Mouse (Mus musculus) small intestine, adult 2 months (tissue): Measurements from ENCODE around the gene Nr3c2.

Source experiments
- CTCF ChIP-seq: fragments of 200-500 bp; IDR thresholded peaks from 2 replicates; pipeline ENCODE4 v1.5.1; 2012; ENCODE audit warnings: low read depth, mild to moderate bottlenecking, control low read depth, inconsistent platforms, low read length, moderate library complexity, mixed read lengths; ENCODE audit not compliant: insufficient replicate concordance, insufficient read length; ENCODE audit errors: extremely low read depth
- POLR2A ChIP-seq: fragments of 200-500 bp; IDR thresholded peaks from 2 replicates; pipeline ENCODE4 v1.6.1; 2012; ENCODE audit warnings: low read depth, mild to moderate bottlenecking, control low read depth, inconsistent platforms, low read length, moderate library complexity

DNA sequence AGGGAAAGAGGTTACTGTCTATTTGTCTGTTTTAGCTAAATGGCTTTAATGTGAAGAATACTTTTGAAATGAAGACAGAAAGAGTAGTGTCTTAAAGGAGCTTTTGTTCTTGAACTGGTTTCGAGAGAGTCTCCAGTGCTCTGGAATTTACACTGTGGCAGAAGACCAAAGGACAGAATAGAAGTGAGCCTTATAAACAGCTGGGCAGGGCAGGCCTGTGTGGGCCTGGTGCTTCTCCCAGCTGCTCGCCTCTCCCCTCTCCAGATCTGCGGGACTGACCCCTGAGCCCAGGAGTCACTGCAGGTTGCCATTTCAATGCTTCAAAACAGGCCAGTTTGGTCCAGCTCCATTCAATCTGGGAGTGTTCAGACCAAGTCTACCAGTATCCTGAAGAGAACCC is 274.5 kb downstream of the Nr3c2 start:
- TF ChIP-seq CTCF (no peak), POLR2A (no peak)
